Mouse (Mus musculus) MEL (cell line): ENCODE measurements at regions not wholly inside any gene's neighbourhood (a gene's known extent, or its start where the extent isn't known, plus 50 kb on each side); places are given as distances from the start of the nearest gene placed in this dataset.

Experiments used
- BHLHE40 ChIP-seq: IDR thresholded peaks from 2 replicates; pipeline ENCODE4 v1.6.1; 2012; ENCODE audit warnings: low read depth, mild to moderate bottlenecking, inconsistent platforms, low read length, improper control_type of control experiment, borderline replicate concordance
- CTCF ChIP-seq, 3 experiments: IDR thresholded peaks in 2 of 3; conservative IDR thresholded peaks in 1 of 3; 2 replicates each; pipeline ENCODE4 v1.5.1; 2011 to 2012; ENCODE audit warnings: low read length in 3 of 3, low read depth in 2 of 3, mild to moderate bottlenecking in 2 of 3, improper control_type of control experiment in 1 of 3, inconsistent platforms in 1 of 3, mixed read lengths in 1 of 3, moderate library complexity in 1 of 3; ENCODE audit not compliant: control insufficient read depth in 1 of 3, insufficient read depth in 1 of 3, poor library complexity in 1 of 3, severe bottlenecking in 1 of 3
- EP300 ChIP-seq, 2 experiments: IDR thresholded peaks; 2 replicates each; pipeline ENCODE4 v1.6.1; 2011; ENCODE audit warnings: improper control_type of control experiment in 2 of 2, low read length in 2 of 2, low read depth in 1 of 2, mild to moderate bottlenecking in 1 of 2
- GATA1 ChIP-seq: IDR thresholded peaks from 2 replicates; pipeline ENCODE4 v1.6.1; 2011; ENCODE audit warnings: low read depth, low read length, improper control_type of control experiment
- JUND ChIP-seq: IDR thresholded peaks from 2 replicates; pipeline ENCODE4 v1.6.1; 2011; ENCODE audit warnings: low read depth, mild to moderate bottlenecking, improper control_type of control experiment, low read length
- MEF2A ChIP-seq: IDR thresholded peaks from 2 replicates; pipeline ENCODE4 v1.6.1; 2014; ENCODE audit warnings: low read depth, mild to moderate bottlenecking, inconsistent platforms, low read length, improper control_type of control experiment; ENCODE audit not compliant: poor library complexity, insufficient replicate concordance, severe bottlenecking; ENCODE audit errors: extremely low read depth
- POLR2A ChIP-seq, 2 experiments: IDR thresholded peaks; 2 replicates each; pipeline ENCODE4 v1.6.1; 2011 to 2012; ENCODE audit warnings: low read length in 2 of 2, mild to moderate bottlenecking in 2 of 2, control low read depth in 1 of 2, improper control_type of control experiment in 1 of 2, low read depth in 1 of 2, moderate library complexity in 1 of 2; ENCODE audit not compliant: control insufficient read depth in 1 of 2, insufficient read depth in 1 of 2, poor library complexity in 1 of 2
- RAD21 ChIP-seq: IDR thresholded peaks from 2 replicates; pipeline ENCODE4 v1.6.1; 2011; ENCODE audit warnings: mild to moderate bottlenecking, low read depth, low read length, improper control_type of control experiment
- USF1 ChIP-seq: IDR thresholded peaks from 2 replicates; pipeline ENCODE4 v1.6.1; 2014; ENCODE audit warnings: low read depth, mild to moderate bottlenecking, inconsistent platforms, low read length, improper control_type of control experiment, moderate library complexity
- ZC3H11A ChIP-seq: IDR thresholded peaks from 2 replicates; pipeline ENCODE4 v1.6.1; 2012; ENCODE audit warnings: low read depth, mild to moderate bottlenecking, inconsistent platforms, low read length, improper control_type of control experiment
- ZNF384 ChIP-seq: IDR thresholded peaks from 2 replicates; pipeline ENCODE4 v1.6.1; 2012; ENCODE audit warnings: low read depth, mild to moderate bottlenecking, inconsistent platforms, low read length, improper control_type of control experiment

- TF ChIP-seq ZNF384 (no peak), MEF2A (no peak), CTCF (IDR thresholded peaks at IDR 0.05 in 2 of 3, conservative IDR thresholded peaks at IDR 0.05 in 1 of 3; ENCODE audit: control insufficient read depth in 1 of 3, insufficient read depth in 1 of 3, low read depth in 2 of 3, low read length in 3 of 3, poor library complexity in 1 of 3, severe bottlenecking in 1 of 3) (no peak), GATA1 (no peak), USF1 (no peak), BHLHE40 (no peak), RAD21 (no peak), POLR2A (IDR thresholded peaks at IDR 0.05; ENCODE audit: control insufficient read depth in 1 of 2, insufficient read depth in 1 of 2, low read depth in 1 of 2, low read length in 2 of 2, poor library complexity in 1 of 2) (no peak), ZC3H11A (no peak), JUND (no peak), EP300 (IDR thresholded peaks at IDR 0.05; ENCODE audit: low read depth in 1 of 2, low read length in 2 of 2) (no peak)
Observed at GRCm38 (mm10) chr10:43745931-43746630, 155.5 kb downstream of the Qrsl1 start.
